Mouse (Mus musculus) Patski (cell line): ENCODE results near the gene Cnp. TPM values are rescaled to one million over a fixed set of nuclear protein-coding genes. Genes with fewer than 3 reads are reported as not detected.
A peak's percentile ranks its signal among the peaks of the same experiment; 100 is the strongest.
"Not testable (repeated sequence)": the region's sequence is repeated elsewhere in the genome, so short reads cannot be mapped to it uniquely, and the experiment has no call there.

Source experiments
- ATAC-seq: fragments of 100-300 bp; one replicate; pipeline ENCODE4 v1.8.0; 2021
- CTCF ChIA-PET: fragments of 350-600 bp; sonication (Branson Sonifier 250); formaldehyde crosslinking; loops from one replicate; lab custom pipeline; 2022; ENCODE audit warnings: inconsistent platforms; lab: Charles Lee
- POLR2A ChIA-PET: fragments of 350-600 bp; sonication (Branson Sonifier 250); formaldehyde crosslinking; loops from one replicate; lab custom pipeline; 2022; ENCODE audit warnings: antibody characterized with exemption, inconsistent platforms; lab: Charles Lee
- DNase-seq: peaks from one replicate; pipeline ENCODE4 v3.0.0-alpha.2; 2011; ENCODE audit warnings: low read depth, low spot score
- H3K27me3 ChIP-seq: fragments of 371-371 bp; one replicate; pipeline ENCODE4 v1.5.1; 2021
- CTCF ChIP-seq: fragments of 100-300 bp; IDR thresholded peaks from one replicate; pipeline ENCODE4 v1.5.1; 2021
- in situ Hi-C: fragments of 300-500 bp; cut with MboI; formaldehyde crosslinking; loops from 3 replicates; pipeline ENCODE4 v1.11.1; 2018; ENCODE audit warnings: low pct_unique_long_range_greater_than_20kb, mixed read lengths
- polyA plus RNA-seq: library from polyadenylated mRNA; unstranded; gene quantifications from one replicate; pipeline ENCODE4 v1.2.3, GENCODE M21; 2021

The Cnp gene
- polyA plus RNA-seq = 17.9 TPM

DNA sequence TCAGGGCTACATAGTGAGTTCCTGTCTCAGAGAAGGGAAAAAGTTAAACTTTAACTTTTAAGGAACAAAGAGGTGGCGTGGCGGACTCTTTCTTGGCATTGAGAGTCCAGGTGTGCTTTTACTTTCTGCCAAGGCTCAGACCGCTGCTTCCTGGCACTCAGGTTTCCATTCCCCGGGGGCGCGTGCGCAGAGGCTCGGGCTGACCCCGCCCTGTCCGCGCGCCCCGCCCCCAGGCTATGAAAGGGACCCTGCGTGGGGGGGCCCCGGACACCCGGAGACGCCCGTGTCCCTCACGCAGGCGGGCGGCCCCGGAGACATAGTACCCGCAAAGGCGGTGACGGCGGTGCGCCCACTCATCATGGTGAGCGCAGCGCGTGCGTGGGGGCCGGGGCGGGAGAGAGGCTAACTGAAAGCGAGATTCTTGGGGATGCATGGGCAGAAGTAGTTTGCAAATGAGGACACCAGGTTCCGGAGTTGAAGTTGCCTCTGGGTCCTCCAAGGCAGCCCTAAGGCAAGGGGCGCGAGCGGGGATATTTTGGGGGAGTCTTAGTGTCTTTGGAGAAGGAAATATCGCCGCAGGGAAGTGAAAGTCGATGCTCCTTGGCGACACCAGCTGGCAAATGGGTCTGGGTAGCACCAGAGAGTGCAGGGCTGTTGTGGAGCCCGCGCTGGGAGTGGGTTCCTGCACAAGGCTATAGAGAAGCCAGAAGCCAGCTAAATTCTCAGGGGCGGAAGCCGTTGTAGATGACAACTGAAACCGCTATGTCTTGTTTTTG lies at the start of gene Cnp:
Cnp (plus strand) TSS at position 197 of the 776 bp plus-strand sequence.
- in situ Hi-C loops = loop anchor here (5.0 kb wide), 1 partner anchor 122 kb away; no protein-coding TSS in a partner anchor
- DNase-seq (no peak), ATAC-seq (peak; percentile 33)
- POLR2A ChIA-PET = interaction anchor here (0.8 kb wide), 1 partner anchor 18 kb away, joined by 3 read pairs; no protein-coding TSS in a partner anchor
- CTCF ChIA-PET = no interaction called here
- no peaks in the 10 kb centered on the region for H3K27me3 ChIP-seq
- no peak for TF ChIP-seq CTCF

DNA sequence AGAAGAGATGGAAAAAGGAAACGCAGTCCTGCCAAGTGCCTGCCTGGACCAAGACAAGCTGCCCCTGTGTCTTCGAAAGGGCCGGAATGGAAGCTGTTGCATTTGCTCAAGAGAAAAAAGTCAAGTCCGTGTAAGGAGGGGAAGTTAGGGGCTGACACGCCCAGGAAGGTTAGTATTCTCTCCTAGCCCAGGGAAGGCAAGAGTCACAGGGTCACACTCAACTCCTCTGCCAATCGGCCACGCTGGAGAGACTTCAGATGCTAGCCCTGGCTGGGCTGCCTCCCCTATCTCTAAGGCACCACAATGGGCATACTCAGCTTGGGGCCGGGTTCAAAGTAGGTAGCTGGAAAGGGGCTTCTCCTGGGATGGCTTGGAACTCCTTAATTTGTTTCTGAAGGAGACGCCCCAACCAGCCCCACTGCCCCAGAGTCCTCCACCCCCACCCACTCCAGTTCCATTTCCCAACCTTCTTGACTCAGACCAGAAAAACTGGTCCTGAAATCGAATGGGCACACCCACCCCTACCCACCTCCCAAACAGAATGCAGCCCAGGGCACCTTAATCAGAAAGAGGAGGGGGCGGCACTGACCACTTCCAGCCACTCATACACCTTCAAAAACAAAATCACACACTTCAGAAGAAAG lies 49.6 kb upstream of the Cnp start:
- H3K27me3 ChIP-seq = no peaks in the 10 kb centered on the region
- CTCF ChIA-PET = interaction anchor here (1.4 to 2.2 kb wide), 2 partner anchors 10 to 11 kb away, joined by 4 to 7 read pairs; no protein-coding TSS in a partner anchor
- no peak for DNase-seq
- ATAC-seq = no peak
- in situ Hi-C loops = no loop called here
- POLR2A ChIA-PET = interaction anchor here (0.6 to 1.3 kb wide), 3 partner anchors 82 to 127 kb away, joined by 3 read pairs; partner anchors contain the start of gene Jup
- no peak for TF ChIP-seq CTCF

GRCm38 (mm10) chr11:100526052-100526816 lies 48.5 kb upstream of the Cnp start:
- H3K27me3 ChIP-seq = no peaks in the 10 kb centered on the region
- no peak for TF ChIP-seq CTCF
- ChIA-PET CTCF (interaction anchor here (1.2 to 2.2 kb wide), 4 partner anchors 8 to 15 kb away, joined by 3 to 10 read pairs (median 6); no protein-coding TSS in a partner anchor), POLR2A (interaction anchor here (0.6 to 2.5 kb wide), 3 partner anchors 8 to 992 kb away, joined by 3 to 15 read pairs (median 5); no protein-coding TSS in a partner anchor)
- DNase-seq (no peak), ATAC-seq (no peak)
- in situ Hi-C loops = no loop called here

DNA sequence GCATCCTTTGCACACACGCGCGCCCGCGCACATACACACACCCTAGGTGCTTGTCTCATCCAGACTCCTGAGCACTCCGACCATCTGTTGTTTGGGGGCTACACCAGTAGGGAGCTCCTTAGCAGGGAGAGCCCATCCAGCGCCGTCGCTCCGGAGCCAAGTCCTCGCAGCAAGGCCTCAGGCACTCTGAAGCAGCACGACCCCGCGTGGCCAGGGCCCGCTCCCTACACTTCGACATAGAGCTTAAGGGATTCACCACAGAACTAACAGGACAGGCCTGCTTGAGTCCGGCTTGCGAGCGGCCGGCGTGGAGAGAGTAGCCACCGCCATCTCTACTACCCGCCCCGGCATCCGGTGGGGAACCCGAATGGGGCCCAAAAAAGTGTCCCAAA lies 47.6 kb upstream of the Cnp start:
- no peak for TF ChIP-seq CTCF
- ChIA-PET CTCF (interaction anchor here (1.0 to 2.2 kb wide), 8 partner anchors 9 to 102 kb away, joined by 3 to 10 read pairs (median 4); no protein-coding TSS in a partner anchor), POLR2A (interaction anchor here (0.6 to 2.5 kb wide), 7 partner anchors 9 to 993 kb away, joined by 4 to 15 read pairs (median 4); partner anchors contain the start of gene Ttc25)
- in situ Hi-C loops = no loop called here
- DNase-seq (no peak), ATAC-seq (peak; percentile 49)
- no peaks in the 10 kb centered on the region for H3K27me3 ChIP-seq

GRCm38 (mm10) chr11:100527458-100528374 lies 47.0 kb upstream of the Cnp start, which contains the start of gene Acly:
Acly (minus strand) TSS chr11:100528000.
- in situ Hi-C loops = no loop called here
- POLR2A ChIA-PET = interaction anchor here (1.2 to 2.5 kb wide), 6 partner anchors 10 to 19 kb away, joined by 4 to 15 read pairs (median 4); partner anchors contain the start of gene Ttc25
- CTCF ChIA-PET = interaction anchor here (1.0 to 2.0 kb wide), 7 partner anchors 10 to 102 kb away, joined by 3 to 10 read pairs (median 4); no protein-coding TSS in a partner anchor
- ATAC-seq (peak; percentile 93), DNase-seq (peak; percentile 78)
- no peaks in the 10 kb centered on the region for H3K27me3 ChIP-seq
- TF ChIP-seq CTCF = no peak

DNA sequence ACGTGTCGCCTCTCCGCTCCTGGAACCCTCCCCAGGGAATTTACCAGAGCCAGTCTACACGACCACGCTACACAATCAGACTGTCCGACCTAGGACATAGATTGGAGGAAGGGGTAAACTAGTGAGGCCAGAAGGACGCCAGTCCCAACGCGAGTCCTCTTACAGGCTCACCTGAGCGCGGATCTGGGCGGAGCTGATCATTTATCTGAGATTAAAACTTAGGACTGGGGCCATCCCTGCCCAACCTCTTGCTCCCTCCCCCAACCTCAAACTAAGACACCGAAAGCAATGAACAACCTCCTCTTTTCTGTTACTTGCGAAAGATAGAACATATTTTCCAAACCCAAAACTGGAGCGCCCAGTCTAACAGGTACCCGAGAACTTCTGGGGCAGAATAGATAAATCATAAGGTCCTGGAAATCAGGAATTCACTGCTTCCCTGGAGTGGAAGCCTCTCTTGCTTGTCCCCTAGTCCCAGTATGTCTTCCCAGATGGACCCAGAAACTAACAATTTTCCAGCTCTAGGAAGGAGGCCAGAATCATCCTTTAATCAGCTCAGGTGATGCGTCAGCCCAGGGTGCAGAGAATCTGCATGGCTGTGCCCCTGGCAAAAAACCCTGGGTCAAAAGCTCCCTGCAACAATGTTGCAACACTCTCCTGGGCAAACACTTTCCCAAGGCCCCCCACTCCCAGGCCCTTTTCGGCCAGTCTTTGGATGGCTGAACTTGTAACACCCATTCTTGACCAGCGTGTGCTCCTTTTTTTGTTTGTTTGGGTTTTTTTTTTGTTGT lies 46.1 kb upstream of the Cnp start:
- no peak for ATAC-seq

DNA sequence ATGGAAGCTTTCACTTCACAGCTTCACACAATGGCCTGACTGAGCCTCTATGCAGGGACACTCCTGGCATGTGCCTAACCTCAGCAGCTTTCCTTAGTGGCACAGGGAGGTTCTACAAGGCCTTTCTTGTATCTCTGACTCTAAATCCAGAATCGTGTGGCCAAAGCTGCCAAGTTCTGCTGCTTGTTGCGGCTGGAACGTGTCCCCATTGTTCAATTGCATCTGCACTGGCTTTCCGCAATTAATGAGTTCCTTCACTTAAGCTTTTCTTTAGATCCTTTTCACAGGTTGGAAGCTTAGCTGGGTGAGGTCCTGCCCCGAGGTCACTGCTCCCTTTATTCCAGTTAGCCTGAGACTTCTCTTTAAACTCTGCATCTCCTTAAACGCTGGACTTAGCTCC lies 40.8 kb upstream of the Cnp start:
- DNase-seq (no peak), ATAC-seq (no peak)
- POLR2A ChIA-PET = no interaction called here
- CTCF ChIA-PET = interaction anchor here (1.0 kb wide), 1 partner anchor 11 kb away, joined by 3 read pairs; no protein-coding TSS in a partner anchor
- no peaks in the 10 kb centered on the region for H3K27me3 ChIP-seq
- in situ Hi-C loops = no loop called here
- TF ChIP-seq CTCF = no peak

More for the DNA sequence above, 46.1 kb upstream of the Cnp start:
- in situ Hi-C loops = no loop called here
- H3K27me3 ChIP-seq = no peaks in the 10 kb centered on the region
- ChIA-PET POLR2A (interaction anchor here (1.2 to 2.5 kb wide), 6 partner anchors 10 to 18 kb away, joined by 4 to 15 read pairs (median 4); partner anchors contain the start of gene Ttc25), CTCF (interaction anchor here (1.0 to 1.7 kb wide), 5 partner anchors 12 to 103 kb away, joined by 3 to 4 read pairs (median 3); no protein-coding TSS in a partner anchor)
- DNase-seq = no peak
- no peak for TF ChIP-seq CTCF

DNA sequence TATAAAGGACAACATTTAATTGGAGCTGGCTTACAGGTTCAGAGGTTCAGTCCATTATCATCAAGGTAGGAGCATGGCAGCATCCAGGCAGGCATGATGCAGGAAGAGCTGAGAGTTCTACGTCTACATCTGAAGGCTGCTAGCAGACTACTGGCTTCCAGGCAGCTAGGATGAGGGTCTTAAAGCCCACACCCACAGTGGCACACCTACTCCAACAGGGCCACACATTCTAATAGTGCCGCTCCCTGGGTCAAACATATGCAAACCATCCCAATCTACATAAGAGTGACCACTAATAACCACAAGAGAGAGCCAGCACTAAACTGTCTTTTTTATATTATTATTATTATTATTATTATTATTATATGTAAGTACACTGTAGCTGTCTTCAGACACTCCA lies 40.3 kb upstream of the Cnp start:
- in situ Hi-C loops, ATAC-seq, DNase-seq, H3K27me3 ChIP-seq, POLR2A ChIA-PET: not testable (repeated sequence)
- CTCF ChIA-PET = interaction anchor here (1.0 kb wide), 1 partner anchor 10 kb away, joined by 3 read pairs; no protein-coding TSS in a partner anchor

DNA sequence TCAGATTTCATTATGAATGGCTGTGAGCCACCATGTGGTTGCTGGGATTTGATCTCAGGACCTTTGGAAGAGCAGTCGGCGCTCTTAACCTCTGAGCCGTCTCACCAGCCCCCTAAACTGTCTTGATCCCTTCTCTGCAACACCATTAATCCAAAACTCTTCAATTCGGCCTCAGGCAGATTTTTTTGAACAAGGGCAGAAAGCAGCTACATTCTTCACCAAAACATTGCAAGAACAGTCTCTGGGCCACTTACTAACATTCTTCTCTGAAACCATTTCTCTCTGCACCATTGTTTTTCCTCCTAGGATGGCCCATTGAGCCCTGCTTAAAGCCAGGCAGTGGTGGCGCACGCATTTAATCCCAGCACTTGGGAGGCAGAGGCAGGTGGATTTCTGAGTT lies 39.9 kb upstream of the Cnp start:
- ATAC-seq, POLR2A ChIA-PET, in situ Hi-C loops, DNase-seq, H3K27me3 ChIP-seq: not testable (repeated sequence)
- CTCF ChIA-PET = interaction anchor here (1.2 kb wide), 1 partner anchor 9 kb away, joined by 7 read pairs; no protein-coding TSS in a partner anchor
